Mouse (Mus musculus) midbrain, embryonic 10.5 days (tissue): Measurements from ENCODE around the gene Nedd8. TPM values are rescaled to one million over a fixed set of nuclear protein-coding genes. Genes with fewer than 3 reads are reported as not detected.

Source experiments
- DNase-seq: peaks from one replicate; pipeline ENCODE4 v3.0.0-alpha.2; 2017; ENCODE audit warnings: low spot score
- H3K27ac ChIP-seq: fragments of 300-500 bp; sonication (generic); replicated peaks from 2 replicates; pipeline ENCODE4 v1.5.1; 2016; ENCODE audit warnings: mild to moderate bottlenecking
- H3K27me3 ChIP-seq: fragments of 300-500 bp; sonication (generic); 2 replicates; pipeline ENCODE4 v1.6.1; 2016; ENCODE audit warnings: low read depth, mild to moderate bottlenecking; ENCODE audit not compliant: poor library complexity, severe bottlenecking
- H3K36me3 ChIP-seq: fragments of 300-500 bp; sonication (generic); 2 replicates; pipeline ENCODE4 v1.6.1; 2016; ENCODE audit warnings: mild to moderate bottlenecking, moderate library complexity
- H3K4me1 ChIP-seq: fragments of 300-500 bp; sonication (generic); 2 replicates; pipeline ENCODE4 v1.6.1; 2016
- H3K4me3 ChIP-seq: fragments of 300-500 bp; sonication (generic); 2 replicates; pipeline ENCODE4 v1.5.1; 2016; ENCODE audit warnings: mild to moderate bottlenecking, moderate library complexity
- H3K9me3 ChIP-seq: fragments of 300-500 bp; sonication (generic); replicated peaks from 2 replicates; pipeline ENCODE4 v1.6.1; 2016; ENCODE audit warnings: mild to moderate bottlenecking
- WGBS: fragments of 180-500 bp; shearing (Covaris S2); methylation state at CpG from one replicate; pipeline ENCODE4 v1.1.7; 2016; 5-methylcytosine and 5-hydroxymethylcytosine counted together
- polyA plus RNA-seq: library from polyadenylated mRNA; unstranded; fragments of >200 nt; fragmentation: Nextera tagmentation; extraction: Ambion mirVana; gene quantifications from 2 replicates; pipeline ENCODE4 v1.2.1, GENCODE M21; 2016

Gene Nedd8
- polyA plus RNA-seq, 1 experiment from 2014 or later: 610 TPM

- Histone ChIP-seq H3K36me3 (no peaks in the 10 kb centered on the region), H3K27me3 (no peaks in the 10 kb centered on the region), H3K4me3 (no peak overlapping the region), H3K27ac (no peak overlapping the region), H3K4me1 (no peaks in the 10 kb centered on the region), H3K9me3 (no peaks in the 10 kb centered on the region)
- WGBS: 92% methylated on average over 8 of the region's 8 CpGs
- no peak for DNase-seq
Observed at GRCm38 (mm10) chr14:55706051-55706600, 34.2 kb upstream of the Nedd8 start.

- 77% methylated on average over 6 of the region's 6 CpGs for WGBS
- Histone ChIP-seq H3K27ac (no peak overlapping the region), H3K4me1 (no peaks in the 10 kb centered on the region), H3K4me3 (no peak overlapping the region), H3K27me3 (no peaks in the 10 kb centered on the region), H3K9me3 (no peaks in the 10 kb centered on the region), H3K36me3 (no peaks in the 10 kb centered on the region)
- no peak for DNase-seq
Observed at GRCm38 (mm10) chr14:55702761-55703160, 30.8 kb upstream of the Nedd8 start.

GRCm38 (mm10) chr14:55701131-55701530 lies 29.2 kb upstream of the Nedd8 start:
- Histone ChIP-seq H3K4me1 (no peaks in the 10 kb centered on the region), H3K27me3 (no peaks in the 10 kb centered on the region), H3K9me3 (no peaks in the 10 kb centered on the region), H3K4me3 (no peak overlapping the region), H3K36me3 (no peaks in the 10 kb centered on the region), H3K27ac (no peak overlapping the region)
- DNase-seq: no peak
- WGBS: 59% methylated on average over 9 of the region's 9 CpGs

GRCm38 (mm10) chr14:55697226-55697625 lies 25.3 kb upstream of the Nedd8 start:
- 89% methylated on average over 4 of the region's 4 CpGs for WGBS
- Histone ChIP-seq H3K27me3 (no peaks in the 10 kb centered on the region), H3K9me3 (no peaks in the 10 kb centered on the region), H3K27ac (no peak overlapping the region), H3K4me3 (no peak overlapping the region), H3K4me1 (no peaks in the 10 kb centered on the region), H3K36me3 (no peaks in the 10 kb centered on the region)
- no peak for DNase-seq

GRCm38 (mm10) chr14:55689433-55689832 lies 17.5 kb upstream of the Nedd8 start:
- WGBS: 86% methylated on average over 10 of the region's 10 CpGs

GRCm38 (mm10) chr14:55682118-55682493 lies 10.2 kb upstream of the Nedd8 start:
- peak overlapping the region; percentile 91 for H3K4me3 ChIP-seq
- H3K9me3 ChIP-seq: no peaks in the 10 kb centered on the region
- no peak for DNase-seq
- 15% methylated on average over 3 of the region's 3 CpGs for WGBS
- H3K36me3 ChIP-seq: peaks cover 34% of the 10 kb centered on the region
- H3K27ac ChIP-seq: peak overlapping the region; percentile 93
- peaks cover 16% of the 10 kb centered on the region for H3K4me1 ChIP-seq
- H3K27me3 ChIP-seq: no peaks in the 10 kb centered on the region

More at GRCm38 (mm10) chr14:55689433-55689832, 17.5 kb upstream of the Nedd8 start:
- Histone ChIP-seq H3K4me3 (no peak overlapping the region), H3K36me3 (no peaks in the 10 kb centered on the region), H3K4me1 (no peaks in the 10 kb centered on the region), H3K9me3 (no peaks in the 10 kb centered on the region), H3K27me3 (no peaks in the 10 kb centered on the region), H3K27ac (no peak overlapping the region)
- no peak for DNase-seq

GRCm38 (mm10) chr14:55681160-55682117 lies 9.5 kb upstream of the Nedd8 start, which contains the start of gene Tinf2:
Gene Tinf2 (minus strand): TSS chr14:55681820.
- peaks cover 41% of the 10 kb centered on the region for H3K36me3 ChIP-seq
- under 1% methylated on average over 66 of the region's 66 CpGs for WGBS
- no peaks in the 10 kb centered on the region for H3K27me3 ChIP-seq
- no peaks in the 10 kb centered on the region for H3K9me3 ChIP-seq
- peak; percentile 94 for DNase-seq
- peak within 1 kb of the TSS; percentile 91 for H3K4me3 ChIP-seq
- H3K4me1 ChIP-seq: peaks cover 16% of the 10 kb centered on the region
- peak within 1 kb of the TSS; percentile 93 for H3K27ac ChIP-seq

GRCm38 (mm10) chr14:55677615-55678014 lies 5.7 kb upstream of the Nedd8 start:
- H3K4me3 ChIP-seq: no peak overlapping the region
- H3K9me3 ChIP-seq: no peaks in the 10 kb centered on the region
- no peaks in the 10 kb centered on the region for H3K27me3 ChIP-seq
- no peak for DNase-seq
- 84% methylated on average over 4 of the region's 4 CpGs for WGBS
- H3K4me1 ChIP-seq: peaks cover 24% of the 10 kb centered on the region
- peaks cover 56% of the 10 kb centered on the region for H3K36me3 ChIP-seq
- H3K27ac ChIP-seq: no peak overlapping the region

GRCm38 (mm10) chr14:55672741-55673060 lies 777 bp upstream of the Nedd8 start:
- no peak for DNase-seq
- H3K9me3 ChIP-seq: no peaks in the 10 kb centered on the region
- H3K27me3 ChIP-seq: no peaks in the 10 kb centered on the region
- peak overlapping the region; percentile 82 for H3K4me3 ChIP-seq
- peaks cover 28% of the 10 kb centered on the region for H3K4me1 ChIP-seq
- peak overlapping the region; percentile 96 for H3K27ac ChIP-seq
- peaks cover 45% of the 10 kb centered on the region for H3K36me3 ChIP-seq
- WGBS: 82% methylated on average over 7 of the region's 7 CpGs

- Histone ChIP-seq H3K36me3 (peaks cover 38% of the 10 kb centered on the region), H3K4me1 (peaks cover 28% of the 10 kb centered on the region), H3K4me3 (peak overlapping the region; percentile 82), H3K27ac (peak overlapping the region; percentile 96), H3K27me3 (no peaks in the 10 kb centered on the region), H3K9me3 (no peaks in the 10 kb centered on the region)
- no peak for DNase-seq
- under 1% methylated on average over 12 of the region's 12 CpGs for WGBS
Observed at GRCm38 (mm10) chr14:55671486-55671832, 465 bp downstream of the Nedd8 start.

- peak overlapping the region; percentile 80 for H3K4me3 ChIP-seq
- 42% methylated on average over 2 of the region's 2 CpGs for WGBS
- no peaks in the 10 kb centered on the region for H3K27me3 ChIP-seq
- no peak for DNase-seq
- H3K9me3 ChIP-seq: no peaks in the 10 kb centered on the region
- H3K4me1 ChIP-seq: peaks cover 16% of the 10 kb centered on the region
- H3K36me3 ChIP-seq: peaks cover 52% of the 10 kb centered on the region
- peak overlapping the region; percentile 89; the same call in 1 of the 2 replicates for H3K27ac ChIP-seq
Observed at GRCm38 (mm10) chr14:55660636-55661035, 11.3 kb downstream of the Nedd8 start.

GRCm38 (mm10) chr14:55659960-55660573 lies 11.9 kb downstream of the Nedd8 start, which contains the start of gene Mdp1:
Gene Mdp1 (minus strand): TSS chr14:55660508.
- Histone ChIP-seq H3K4me3 (peak within 1 kb of the TSS; percentile 80), H3K27ac (peak within 1 kb of the TSS; percentile 89), H3K27me3 (no peaks in the 10 kb centered on the region), H3K36me3 (peaks cover 50% of the 10 kb centered on the region), H3K9me3 (no peaks in the 10 kb centered on the region), H3K4me1 (peaks cover 16% of the 10 kb centered on the region)
- DNase-seq: peak; percentile 80
- under 1% methylated on average over 39 of the region's 39 CpGs for WGBS

GRCm38 (mm10) chr14:55658011-55658410 lies 13.9 kb downstream of the Nedd8 start:
- DNase-seq: no peak
- Histone ChIP-seq H3K27me3 (no peaks in the 10 kb centered on the region), H3K9me3 (no peaks in the 10 kb centered on the region), H3K27ac (no peak overlapping the region), H3K4me1 (peaks cover 16% of the 10 kb centered on the region), H3K36me3 (peaks cover 39% of the 10 kb centered on the region), H3K4me3 (no peak overlapping the region; the same call in 1 of the 2 replicates)
- WGBS: 93% methylated on average over 5 of the region's 5 CpGs
